Mouse (Mus musculus) limb, embryonic 13.5 days (tissue): ENCODE data around the gene Fnbp4. TPM values are rescaled to one million over a fixed set of nuclear protein-coding genes. Genes with fewer than 3 reads are reported as not detected.

Experiments used
- ATAC-seq: fragments of 200-750 bp; cut with Nextera tagmentation; 2 replicates; pipeline ENCODE4 v1.8.0; 2017; ENCODE audit warnings: low read depth, moderate number of reproducible peaks, moderate TSS enrichment; ENCODE audit not compliant: low FRiP score
- H3K27ac ChIP-seq: fragments of 300-500 bp; sonication (generic); 2 replicates; pipeline ENCODE4 v1.5.1; 2015; ENCODE audit warnings: inconsistent platforms, mild to moderate bottlenecking, moderate library complexity
- H3K27me3 ChIP-seq: fragments of 300-500 bp; sonication (generic); 2 replicates; pipeline ENCODE4 v1.6.1; 2015; ENCODE audit warnings: mild to moderate bottlenecking, inconsistent platforms
- H3K36me3 ChIP-seq: fragments of 300-500 bp; sonication (generic); 2 replicates; pipeline ENCODE4 v1.6.1; 2015; ENCODE audit warnings: inconsistent platforms, mild to moderate bottlenecking, moderate library complexity
- H3K4me1 ChIP-seq: fragments of 300-500 bp; sonication (generic); 2 replicates; pipeline ENCODE4 v1.6.1; 2015; ENCODE audit warnings: inconsistent platforms
- H3K4me2 ChIP-seq: fragments of 300-500 bp; sonication (generic); replicated peaks from 2 replicates; pipeline ENCODE4 v1.6.1; 2015; ENCODE audit warnings: inconsistent platforms, mild to moderate bottlenecking, moderate library complexity
- H3K4me3 ChIP-seq: fragments of 300-500 bp; sonication (generic); 2 replicates; pipeline ENCODE4 v1.5.1; 2015; ENCODE audit warnings: moderate library complexity, mild to moderate bottlenecking, inconsistent platforms
- H3K9ac ChIP-seq: fragments of 300-500 bp; sonication (generic); 2 replicates; pipeline ENCODE4 v1.6.1; 2015; ENCODE audit warnings: mild to moderate bottlenecking, inconsistent platforms
- H3K9me3 ChIP-seq: fragments of 300-500 bp; sonication (generic); 2 replicates; pipeline ENCODE4 v1.6.1; 2016; ENCODE audit warnings: inconsistent platforms
- WGBS: fragments of 180-500 bp; shearing (Covaris S2); methylation state at CpG from one replicate; pipeline ENCODE4 v1.1.7; 2015; 5-methylcytosine and 5-hydroxymethylcytosine counted together
- polyA plus RNA-seq: library from polyadenylated mRNA; unstranded; fragments of >200 nt; fragmentation: Nextera tagmentation; extraction: Ambion mirVana; gene quantifications from 2 replicates; pipeline ENCODE4 v1.2.1, GENCODE M21; 2015

Fnbp4 gene
- polyA plus RNA-seq, 1 experiment from 2014 or later, result 122 TPM

GRCm38 (mm10) chr2:90745740-90746537, 769 bp downstream of the Fnbp4 start:
- peak; percentile 55 for ATAC-seq
- peak overlapping the region; percentile 96 for H3K27ac ChIP-seq
- peaks cover 27% of the 10 kb centered on the region for H3K36me3 ChIP-seq
- peak overlapping the region; percentile 90 for H3K4me2 ChIP-seq
- WGBS, result under 1% methylated on average over 54 of the region's 54 CpGs
- H3K4me1 ChIP-seq, result peaks cover 28% of the 10 kb centered on the region
- H3K9me3 ChIP-seq, result no peaks in the 10 kb centered on the region
- H3K9ac ChIP-seq, result peak overlapping the region; percentile 97
- peak overlapping the region; percentile 92 for H3K4me3 ChIP-seq
- no peaks in the 10 kb centered on the region for H3K27me3 ChIP-seq

- WGBS, result 15% methylated on average over 4 of the region's 4 CpGs
- Histone ChIP-seq H3K9me3 (no peaks in the 10 kb centered on the region), H3K4me3 (peak overlapping the region; percentile 92), H3K9ac (peak overlapping the region; percentile 97), H3K27ac (no peak overlapping the region), H3K27me3 (no peaks in the 10 kb centered on the region), H3K4me1 (peaks cover 28% of the 10 kb centered on the region), H3K36me3 (peaks cover 33% of the 10 kb centered on the region), H3K4me2 (peak overlapping the region; percentile 90)
- no peak for ATAC-seq
These were observed 1.3 kb downstream of the Fnbp4 start for GRCm38 (mm10) chr2:90746538-90746865.

GRCm38 (mm10) chr2:90747131-90747530, 2.0 kb downstream of the Fnbp4 start:
- no peak for ATAC-seq
- WGBS, result 92% methylated on average over 10 of the region's 10 CpGs
- Histone ChIP-seq H3K9ac (peak overlapping the region; percentile 97; the same call in 1 of the 2 replicates), H3K4me2 (peak overlapping the region; percentile 90), H3K4me3 (peak overlapping the region; percentile 92), H3K4me1 (peaks cover 28% of the 10 kb centered on the region), H3K27me3 (no peaks in the 10 kb centered on the region), H3K27ac (no peak overlapping the region), H3K9me3 (no peaks in the 10 kb centered on the region), H3K36me3 (peaks cover 34% of the 10 kb centered on the region)

- H3K4me2 ChIP-seq, result no peak overlapping the region
- H3K4me3 ChIP-seq, result no peak overlapping the region
- WGBS, result 75% methylated on average over 6 of the region's 6 CpGs
- H3K27me3 ChIP-seq, result no peaks in the 10 kb centered on the region
- H3K27ac ChIP-seq, result no peak overlapping the region
- H3K9ac ChIP-seq, result no peak overlapping the region
- no peaks in the 10 kb centered on the region for H3K9me3 ChIP-seq
- H3K4me1 ChIP-seq, result peaks cover 28% of the 10 kb centered on the region
- no peak for ATAC-seq
- peaks cover 60% of the 10 kb centered on the region for H3K36me3 ChIP-seq
These were observed 4.7 kb downstream of the Fnbp4 start for GRCm38 (mm10) chr2:90749676-90750459.

- Histone ChIP-seq H3K9ac (no peak overlapping the region), H3K4me1 (peaks cover 14% of the 10 kb centered on the region; the same call in 1 of the 2 replicates), H3K9me3 (no peaks in the 10 kb centered on the region), H3K4me3 (no peak overlapping the region), H3K36me3 (peaks cover 77% of the 10 kb centered on the region), H3K27me3 (no peaks in the 10 kb centered on the region), H3K27ac (no peak overlapping the region), H3K4me2 (no peak overlapping the region)
- no peak for ATAC-seq
- WGBS, result 91% methylated on average over 2 of the region's 2 CpGs
These were observed 8.4 kb downstream of the Fnbp4 start for GRCm38 (mm10) chr2:90753565-90753964.

- H3K4me3 ChIP-seq, result no peak overlapping the region
- 95% methylated on average over 3 of the region's 3 CpGs for WGBS
These were observed 9.0 kb downstream of the Fnbp4 start for GRCm38 (mm10) chr2:90754188-90754587.

GRCm38 (mm10) chr2:90765123-90765522, 20.0 kb downstream of the Fnbp4 start:
- no peak overlapping the region for H3K9ac ChIP-seq
- peaks cover 93% of the 10 kb centered on the region for H3K36me3 ChIP-seq
- no peak overlapping the region for H3K4me3 ChIP-seq
- ATAC-seq, result no peak
- no peaks in the 10 kb centered on the region for H3K4me1 ChIP-seq
- 78% methylated on average over 3 of the region's 3 CpGs for WGBS
- H3K4me2 ChIP-seq, result no peak overlapping the region
- no peaks in the 10 kb centered on the region for H3K9me3 ChIP-seq
- H3K27me3 ChIP-seq, result no peaks in the 10 kb centered on the region
- H3K27ac ChIP-seq, result no peak overlapping the region

More at GRCm38 (mm10) chr2:90754188-90754587, 9.0 kb downstream of the Fnbp4 start:
- no peak for ATAC-seq
- no peak overlapping the region for H3K9ac ChIP-seq
- no peak overlapping the region for H3K27ac ChIP-seq
- no peaks in the 10 kb centered on the region for H3K9me3 ChIP-seq
- no peaks in the 10 kb centered on the region for H3K27me3 ChIP-seq
- H3K36me3 ChIP-seq, result peaks cover 79% of the 10 kb centered on the region
- peaks cover 9% of the 10 kb centered on the region; the same call in 1 of the 2 replicates for H3K4me1 ChIP-seq
- no peak overlapping the region for H3K4me2 ChIP-seq

- no peak overlapping the region for H3K9ac ChIP-seq
- H3K36me3 ChIP-seq, result peaks cover 48% of the 10 kb centered on the region
- 0 out of 2 replicates have a peak, but pooled peaks cover 14% of the 10 kb centered on the region for H3K4me1 ChIP-seq
- peaks cover 10% of the 10 kb centered on the region; the same call in 1 of the 2 replicates for H3K27me3 ChIP-seq
- no peaks in the 10 kb centered on the region for H3K9me3 ChIP-seq
- no peak overlapping the region for H3K4me2 ChIP-seq
- no peak overlapping the region for H3K27ac ChIP-seq
- no peak overlapping the region for H3K4me3 ChIP-seq
- no peak for ATAC-seq
- WGBS, result 34% methylated on average over 3 of the region's 3 CpGs
These were observed 36.2 kb downstream of the Fnbp4 start for GRCm38 (mm10) chr2:90781323-90781722.

GRCm38 (mm10) chr2:90781938-90782337, 36.8 kb downstream of the Fnbp4 start:
- no peak for ATAC-seq
- Histone ChIP-seq H3K36me3 (peaks cover 42% of the 10 kb centered on the region), H3K4me1 (0 out of 2 replicates have a peak, but pooled peaks cover 14% of the 10 kb centered on the region), H3K27me3 (peaks cover 10% of the 10 kb centered on the region; the same call in 1 of the 2 replicates), H3K4me3 (no peak overlapping the region), H3K9ac (no peak overlapping the region), H3K4me2 (peak overlapping the region; percentile 91), H3K27ac (no peak overlapping the region), H3K9me3 (no peaks in the 10 kb centered on the region)
- WGBS, result 21% methylated on average over 2 of the region's 2 CpGs

GRCm38 (mm10) chr2:90782458-90782857, 37.3 kb downstream of the Fnbp4 start, which contains the start of gene Agbl2:
Agbl2 (plus strand) TSS chr2:90782727.
- ATAC-seq, result peak; percentile 74
- peak within 1 kb of the TSS; percentile 63 for H3K9ac ChIP-seq
- 2% methylated on average over 11 of the region's 11 CpGs for WGBS
- H3K27ac ChIP-seq, result no peak within 1 kb of the TSS
- peak within 1 kb of the TSS; percentile 53 for H3K4me3 ChIP-seq
- H3K9me3 ChIP-seq, result no peaks in the 10 kb centered on the region
- peaks cover 38% of the 10 kb centered on the region for H3K36me3 ChIP-seq
- H3K27me3 ChIP-seq, result peaks cover 10% of the 10 kb centered on the region; the same call in 1 of the 2 replicates
- H3K4me1 ChIP-seq, result 0 out of 2 replicates have a peak, but pooled peaks cover 14% of the 10 kb centered on the region
- H3K4me2 ChIP-seq, result peak within 1 kb of the TSS; percentile 91

GRCm38 (mm10) chr2:90782901-90783486, 37.8 kb downstream of the Fnbp4 start:
- Histone ChIP-seq H3K4me1 (0 out of 2 replicates have a peak, but pooled peaks cover 14% of the 10 kb centered on the region), H3K27me3 (peaks cover 10% of the 10 kb centered on the region; the same call in 1 of the 2 replicates), H3K9ac (peak overlapping the region; percentile 63), H3K36me3 (peaks cover 33% of the 10 kb centered on the region), H3K4me2 (peak overlapping the region; percentile 91), H3K4me3 (peak overlapping the region; percentile 53), H3K9me3 (no peaks in the 10 kb centered on the region), H3K27ac (no peak overlapping the region)
- peak; percentile 49 for ATAC-seq
- WGBS, result 1% methylated on average over 28 of the region's 29 CpGs
